Mouse (Mus musculus) MN1 (cell line): ENCODE measurements around the gene Ppp1r14d.

Source experiments
- DNase-seq: peaks from one replicate; pipeline ENCODE4 v3.0.0-alpha.2; 2016; ENCODE audit warnings: low spot score

The Ppp1r14d gene

GRCm38 (mm10) chr2:119172862-119173576 is 56.7 kb downstream of the Ppp1r14d start:
- peak; percentile 80 for DNase-seq

DNA sequence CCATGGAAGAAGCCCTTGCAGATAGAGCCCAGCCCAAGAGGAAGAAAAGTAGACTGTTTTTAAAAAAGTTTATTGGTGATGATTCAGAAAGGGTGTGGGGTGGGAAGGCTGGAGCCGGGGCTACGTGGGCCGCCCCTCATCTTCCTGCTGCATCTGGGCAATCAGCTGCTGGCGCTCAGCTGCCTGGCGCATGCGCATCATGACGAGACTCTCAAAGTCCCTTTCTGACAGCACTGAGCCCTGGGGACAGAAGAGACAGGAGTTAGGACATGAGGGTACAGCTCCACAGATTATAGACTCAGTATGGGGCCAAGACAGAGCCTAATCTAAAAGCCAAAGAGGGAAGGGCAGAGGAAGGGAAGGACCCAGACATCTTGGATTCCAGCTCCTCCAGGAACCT is 57.3 kb downstream of the Ppp1r14d start:
- DNase-seq, result no peak

GRCm38 (mm10) chr2:119171574-119171973 is 58.1 kb downstream of the Ppp1r14d start:
- peak; percentile 88 for DNase-seq

- no peak for DNase-seq
Measured at GRCm38 (mm10) chr2:119170282-119170681, 59.4 kb downstream of the Ppp1r14d start.
